Mouse (Mus musculus) heart, postnatal 0 days (tissue): ENCODE results near the gene Arid1b. TPM values are rescaled to one million over a fixed set of nuclear protein-coding genes. Genes with fewer than 3 reads are reported as not detected.

Source experiments
- ATAC-seq: fragments of 200-750 bp; cut with Nextera tagmentation; 2 replicates; pipeline ENCODE4 v1.8.0; 2017; ENCODE audit warnings: low read depth, moderate number of reproducible peaks, moderate library complexity; ENCODE audit not compliant: insufficient read depth
- DNase-seq: peaks from one replicate; pipeline ENCODE4 v3.0.0-alpha.2; 2016; ENCODE audit warnings: low spot score
- H3K27ac ChIP-seq: fragments of 300-500 bp; sonication (generic); 2 replicates; pipeline ENCODE4 v1.5.1; 2014; ENCODE audit warnings: low read depth, mild to moderate bottlenecking
- H3K27me3 ChIP-seq: fragments of 300-500 bp; sonication (generic); 2 replicates; pipeline ENCODE4 v1.6.1; 2014; ENCODE audit warnings: low read length, mixed read lengths; ENCODE audit not compliant: control insufficient read depth, insufficient read depth
- H3K36me3 ChIP-seq: fragments of 300-500 bp; sonication (generic); replicated peaks from 2 replicates; pipeline ENCODE4 v1.6.1; 2014; ENCODE audit warnings: low read length, mixed read lengths; ENCODE audit not compliant: control insufficient read depth, insufficient read depth
- H3K4me1 ChIP-seq: fragments of 300-500 bp; sonication (generic); 2 replicates; pipeline ENCODE4 v1.6.1; 2014; ENCODE audit warnings: antibody characterized with exemption; ENCODE audit not compliant: control insufficient read depth, insufficient read depth
- H3K4me2 ChIP-seq: fragments of 300-500 bp; sonication (generic); 2 replicates; pipeline ENCODE4 v1.6.1; 2014; ENCODE audit warnings: low read depth, mild to moderate bottlenecking, low read length, moderate library complexity
- H3K4me3 ChIP-seq: fragments of 300-500 bp; sonication (generic); 2 replicates; pipeline ENCODE4 v1.5.1; 2014; ENCODE audit warnings: low read depth, low read length
- H3K9ac ChIP-seq: fragments of 300-500 bp; sonication (generic); replicated peaks from 2 replicates; pipeline ENCODE4 v1.6.1; 2014; ENCODE audit warnings: low read depth, low read length, mixed read lengths
- H3K9me3 ChIP-seq: fragments of 300-500 bp; sonication (generic); replicated peaks from 2 replicates; pipeline ENCODE4 v1.6.1; 2016; ENCODE audit warnings: low read length; ENCODE audit not compliant: control insufficient read depth
- CTCF ChIP-seq: IDR thresholded peaks from 2 replicates; pipeline ENCODE4 v1.5.1; 2016; ENCODE audit warnings: antibody characterized with exemption, control low read depth, low read depth
- EP300 ChIP-seq: IDR thresholded peaks from 2 replicates; pipeline ENCODE4 v1.6.1; 2016; ENCODE audit warnings: antibody characterized with exemption, low read depth
- WGBS: fragments of 180-500 bp; shearing (Covaris S2); extraction: QIAGEN DNeasy Blood & Tissue Kit; methylation state at CpG from one replicate; pipeline ENCODE4 v1.1.7; 2014; 5-methylcytosine and 5-hydroxymethylcytosine counted together
- polyA plus RNA-seq: library from polyadenylated mRNA; unstranded; fragments of >200 nt; fragmentation: Nextera tagmentation; extraction: Ambion mirVana; gene quantifications from 2 replicates; pipeline ENCODE4 v1.2.1, GENCODE M21; 2015
- total RNA-seq: library from RNA; depleted of rRNA; stranded (reverse); fragments of >200 nt; gene quantifications from 2 replicates; pipeline ENCODE4 v1.2.3, GENCODE M21; 2014; ENCODE audit warnings: low replicate concordance

Gene Arid1b
- total and polyA plus RNA-seq, 2 experiments from 2014 or later: 4.4 to 27.3 TPM

GRCm38 (mm10) chr17:5284783-5285182 lies 290.7 kb downstream of the Arid1b start:
- Histone ChIP-seq H3K4me1 (peaks cover 24% of the 10 kb centered on the region), H3K27me3 (no peaks in the 10 kb centered on the region), H3K4me3 (no peak overlapping the region), H3K4me2 (no peak overlapping the region), H3K27ac (no peak overlapping the region), H3K9ac (no peak overlapping the region), H3K36me3 (0 out of 2 replicates have a peak, but pooled peaks cover 5% of the 10 kb centered on the region), H3K9me3 (no peaks in the 10 kb centered on the region)
- no peak for DNase-seq
- no peak for ATAC-seq
- no peak for TF ChIP-seq EP300
- TF ChIP-seq CTCF: no peak
- WGBS: 66% methylated on average over 10 of the region's 10 CpGs

- H3K9ac ChIP-seq: no peak overlapping the region
- ATAC-seq: no peak
- peak overlapping the region; percentile 17; the same call in 1 of the 2 replicates for H3K27ac ChIP-seq
Measured at GRCm38 (mm10) chr17:5285877-5286440, 291.8 kb downstream of the Arid1b start.

GRCm38 (mm10) chr17:5286571-5287209 lies 292.6 kb downstream of the Arid1b start:
- no peak for TF ChIP-seq EP300
- TF ChIP-seq CTCF: no peak
- Histone ChIP-seq H3K9me3 (no peaks in the 10 kb centered on the region), H3K27me3 (no peaks in the 10 kb centered on the region), H3K4me2 (no peak overlapping the region), H3K9ac (no peak overlapping the region), H3K4me1 (peaks cover 24% of the 10 kb centered on the region), H3K36me3 (peaks cover 9% of the 10 kb centered on the region), H3K4me3 (no peak overlapping the region), H3K27ac (0 out of 2 replicates have a peak overlapping the region, but pooled peaks have one; percentile 37)
- WGBS: 59% methylated on average over 15 of the region's 15 CpGs
- no peak for ATAC-seq
- DNase-seq: peak; percentile 13

More at GRCm38 (mm10) chr17:5285877-5286440, 291.8 kb downstream of the Arid1b start:
- TF ChIP-seq CTCF (no peak), EP300 (no peak)
- WGBS: 64% methylated on average over 13 of the region's 13 CpGs
- Histone ChIP-seq H3K27me3 (no peaks in the 10 kb centered on the region), H3K36me3 (peaks cover 1% of the 10 kb centered on the region), H3K4me2 (no peak overlapping the region), H3K9me3 (no peaks in the 10 kb centered on the region), H3K4me1 (peaks cover 24% of the 10 kb centered on the region), H3K4me3 (no peak overlapping the region)
- no peak for DNase-seq

- no peak overlapping the region for H3K4me2 ChIP-seq
- H3K9ac ChIP-seq: no peak overlapping the region
- TF ChIP-seq EP300 (no peak), CTCF (no peak)
- H3K9me3 ChIP-seq: no peaks in the 10 kb centered on the region
- peaks cover 11% of the 10 kb centered on the region for H3K36me3 ChIP-seq
- H3K4me1 ChIP-seq: peaks cover 24% of the 10 kb centered on the region
- 58% methylated on average over 4 of the region's 4 CpGs for WGBS
- DNase-seq (no peak), ATAC-seq (no peak)
- no peak overlapping the region for H3K4me3 ChIP-seq
- H3K27ac ChIP-seq: peak overlapping the region; percentile 37; the same call in 1 of the 2 replicates
- no peaks in the 10 kb centered on the region for H3K27me3 ChIP-seq
Measured at GRCm38 (mm10) chr17:5287210-5287591, 293.1 kb downstream of the Arid1b start.

- H3K4me1 ChIP-seq: peaks cover 24% of the 10 kb centered on the region
- no peak overlapping the region for H3K4me2 ChIP-seq
- ATAC-seq (no peak), DNase-seq (no peak)
- H3K4me3 ChIP-seq: no peak overlapping the region
- no peaks in the 10 kb centered on the region for H3K27me3 ChIP-seq
- H3K9me3 ChIP-seq: no peaks in the 10 kb centered on the region
- WGBS: 58% methylated on average over 9 of the region's 9 CpGs
- no peak overlapping the region for H3K9ac ChIP-seq
- H3K36me3 ChIP-seq: peaks cover 11% of the 10 kb centered on the region
- TF ChIP-seq CTCF: no peak
- TF ChIP-seq EP300: no peak
- H3K27ac ChIP-seq: peak overlapping the region; percentile 37; the same call in 1 of the 2 replicates
Measured at GRCm38 (mm10) chr17:5287641-5288040, 293.5 kb downstream of the Arid1b start.
